In genomic region chr5:142897568-142898248, GRCm38 (mm10) we compare ENCODE assay signal across 21 mouse cellular contexts. TPM values are rescaled to one million over a fixed set of nuclear protein-coding genes. Genes with fewer than 3 reads are reported as not detected.
A peak's percentile ranks its signal among the peaks of the same experiment; 100 is the strongest.
DNase-seq lines count a peak whose midpoint lies in the region; ATAC-seq and TF ChIP-seq lines count a peak whose summit lies in the region.
"Had no signal": no experiment of that assay in that cellular context is flagged by ENCODE, and none has a peak within 500 bp of the region (broad histone marks: within the 10 kb centered on the region; RNA-seq: fewer than 3 reads in every experiment).

No protein-coding gene starts in this region.

- no peak overlapping the region for H3K9ac ChIP-seq in heart, embryonic 11.5 days (ENCODE audit: low read depth, low read length)
- no peak overlapping the region for H3K9ac ChIP-seq in kidney, embryonic 15.5 days
- H3K9ac ChIP-seq in forebrain, postnatal 0 days: no peak overlapping the region
- H3K9ac ChIP-seq: embryonic facial prominence, embryonic 12.5 days; heart, embryonic 15.5 days; hindbrain, embryonic 14.5 days; limb, embryonic 13.5 days; neural tube, embryonic 12.5 days had no signal

- DNase-seq in heart, adult 18-20 months: peak; percentile 54 to 59
- DNase-seq in ovary, adult 18-20 months (ENCODE audit: low spot score): peak; percentile 69
- DNase-seq in ovary, postnatal 14 days (ENCODE audit: low spot score): no peak
- peak; percentile 33 for DNase-seq in induced T-regulatory cell, adult 2 months (ENCODE audit: low read depth)
- no peak for DNase-seq in forebrain, postnatal 0 days
- DNase-seq: adrenal gland, postnatal 14 days; cerebellum, adult 8-10 months; gastrocnemius, adult 2 months; kidney, adult 2 months; kidney, postnatal 36 days; layer of hippocampus, adult 9-11 months; right cerebral cortex, postnatal 14 days; thymus, adult 18-20 months had no signal

- no peak for ATAC-seq in heart, embryonic 11.5 days (replicated peaks; ENCODE audit: insufficient number of reproducible peaks, low FRiP score, low TSS enrichment)
- no peak for ATAC-seq in kidney, embryonic 15.5 days (replicated peaks; ENCODE audit: low FRiP score)
- ATAC-seq in forebrain, postnatal 0 days: no peak

- H3K36me3 ChIP-seq in heart, embryonic 11.5 days (ENCODE audit: control insufficient read depth, insufficient read depth, low read length): peaks cover 9% of the 10 kb centered on the region
- peaks cover 47% of the 10 kb centered on the region for H3K36me3 ChIP-seq in kidney, embryonic 15.5 days
- H3K36me3 ChIP-seq in forebrain, postnatal 0 days (ENCODE audit: insufficient read depth): peaks cover 37% of the 10 kb centered on the region

- H3K27me3 ChIP-seq in heart, embryonic 11.5 days (ENCODE audit: control insufficient read depth, insufficient read depth, low read length): no peaks in the 10 kb centered on the region
- H3K27me3 ChIP-seq in kidney, embryonic 15.5 days: no peaks in the 10 kb centered on the region
- no peaks in the 10 kb centered on the region for H3K27me3 ChIP-seq in forebrain, postnatal 0 days (ENCODE audit: insufficient read depth, low read length)
- H3K27me3 ChIP-seq: embryonic facial prominence, embryonic 12.5 days; heart, embryonic 15.5 days; limb, embryonic 13.5 days; neural tube, embryonic 12.5 days had no signal

- H3K4me2 ChIP-seq in heart, embryonic 11.5 days: no peak overlapping the region
- H3K4me2 ChIP-seq in kidney, embryonic 15.5 days: no peak overlapping the region
- no peak overlapping the region for H3K4me2 ChIP-seq in forebrain, postnatal 0 days (ENCODE audit: low read depth)
- H3K4me2 ChIP-seq: embryonic facial prominence, embryonic 12.5 days; heart, embryonic 15.5 days; hindbrain, embryonic 14.5 days; limb, embryonic 13.5 days; midbrain, embryonic 11.5 days; neural tube, embryonic 12.5 days had no signal

- no peaks in the 10 kb centered on the region for H3K9me3 ChIP-seq in heart, embryonic 11.5 days (replicated peaks; ENCODE audit: control insufficient read depth, low read length)
- no peaks in the 10 kb centered on the region for H3K9me3 ChIP-seq in kidney, embryonic 15.5 days (replicated peaks)
- no peaks in the 10 kb centered on the region for H3K9me3 ChIP-seq in forebrain, postnatal 0 days (ENCODE audit: low read length)
- H3K9me3 ChIP-seq: embryonic facial prominence, embryonic 12.5 days; heart, embryonic 15.5 days; limb, embryonic 13.5 days; neural tube, embryonic 12.5 days had no signal

- no peak overlapping the region for H3K4me3 ChIP-seq in heart, embryonic 11.5 days (ENCODE audit: low read depth, low read length)
- H3K4me3 ChIP-seq in kidney, embryonic 15.5 days (replicated peaks): no peak overlapping the region
- no peak overlapping the region for H3K4me3 ChIP-seq in forebrain, postnatal 0 days (ENCODE audit: low read depth, low read length)
- H3K4me3 ChIP-seq: embryonic facial prominence, embryonic 12.5 days; gastrocnemius, adult 2 months; heart, embryonic 15.5 days; limb, embryonic 13.5 days; neural tube, embryonic 12.5 days had no signal

- peaks cover 7% of the 10 kb centered on the region for H3K4me1 ChIP-seq in heart, embryonic 11.5 days (ENCODE audit: control insufficient read depth, insufficient read depth, low read length)
- peaks cover 35% of the 10 kb centered on the region for H3K4me1 ChIP-seq in kidney, embryonic 15.5 days
- H3K4me1 ChIP-seq in forebrain, postnatal 0 days (ENCODE audit: insufficient read depth): peaks cover 10% of the 10 kb centered on the region

- WGBS in heart, embryonic 11.5 days (ENCODE audit: insufficient replicate concordance): 88% methylated on average over 7 of the region's 7 CpGs
- 88% methylated on average over 7 of the region's 7 CpGs for WGBS in kidney, embryonic 15.5 days
- 93% methylated on average over 7 of the region's 7 CpGs for WGBS in forebrain, postnatal 0 days

- H3K27ac ChIP-seq in heart, embryonic 11.5 days (ENCODE audit: low read depth, low read length): no peak overlapping the region
- H3K27ac ChIP-seq in kidney, embryonic 15.5 days: no peak overlapping the region
- H3K27ac ChIP-seq in forebrain, postnatal 0 days (ENCODE audit: low read depth, low read length): no peak overlapping the region
- H3K27ac ChIP-seq: embryonic facial prominence, embryonic 12.5 days; heart, embryonic 15.5 days; hindbrain, embryonic 14.5 days; limb, embryonic 13.5 days; neural tube, embryonic 12.5 days had no signal

- no peak for TF ChIP-seq CTCF in forebrain, postnatal 0 days (IDR thresholded peaks at IDR 0.05; ENCODE audit: low read depth)

RNA-seq across cellular contexts. Expression of gene Fbxl18, which starts 2.5 kb away (rescaled TPM):
- 1 to 10 TPM; 4.6 to 4.7 TPM for total RNA-seq in heart, adult 18-20 months (2021)
- polyA plus RNA-seq in heart, embryonic 11.5 days (2014; fragmentation: Nextera tagmentation; extraction: Ambion mirVana): 7.0 and 8.0 TPM in 2 replicates
- polyA plus RNA-seq in kidney, embryonic 15.5 days (2015; fragmentation: Nextera tagmentation; extraction: Ambion mirVana): 16.7 and 17.8 TPM in 2 replicates
- total RNA-seq in forebrain, postnatal 0 days (2014; rRNA removed): 24.9 and 38.0 TPM in 2 replicates
- 14.9 and 27.0 TPM in 2 replicates for polyA plus RNA-seq in forebrain, postnatal 0 days (2015; fragmentation: Nextera tagmentation; extraction: Ambion mirVana)

RNA-seq across cellular contexts. Expression of gene Actb, which starts 8.8 kb away (rescaled TPM):
- total RNA-seq in heart, adult 18-20 months (2021): 1,000 to 10,000 TPM in 1 of 2 experiments, 100 to 1,000 TPM in 1; 875 to 1,008 TPM
- 7,480 and 8,290 TPM in 2 replicates for polyA plus RNA-seq in heart, embryonic 11.5 days (2014; fragmentation: Nextera tagmentation; extraction: Ambion mirVana)
- polyA plus RNA-seq in kidney, embryonic 15.5 days (2015; fragmentation: Nextera tagmentation; extraction: Ambion mirVana): 14,718 and 15,443 TPM in 2 replicates
- total RNA-seq in forebrain, postnatal 0 days (2014; rRNA removed): 5,288 and 5,744 TPM in 2 replicates
- polyA plus RNA-seq in forebrain, postnatal 0 days (2015; fragmentation: Nextera tagmentation; extraction: Ambion mirVana): 19,349 and 21,354 TPM in 2 replicates

Comparison
In these comparisons a context has a peak if more than half of its experiments do, and no peak if none do; other contexts are left out.
1. DNase-seq: peak in heart, adult 18-20 months (2 of 2), ovary, adult 18-20 months (single experiment) and induced T-regulatory cell, adult 2 months (single experiment); none in ovary, postnatal 14 days (single experiment) and forebrain, postnatal 0 days (single experiment).